Mouse (Mus musculus) stomach, embryonic 14.5 days (tissue): ENCODE measurements around the gene Mtmr12. TPM values are rescaled to one million over a fixed set of nuclear protein-coding genes. Genes with fewer than 3 reads are reported as not detected.

ENCODE experiments used
- ATAC-seq: fragments of 200-750 bp; cut with Nextera tagmentation; 2 replicates; pipeline ENCODE4 v1.8.0; 2017; ENCODE audit warnings: low read depth, moderate TSS enrichment; ENCODE audit not compliant: insufficient number of reproducible peaks, insufficient read depth, low FRiP score
- H3K27ac ChIP-seq: fragments of 300-500 bp; sonication (generic); 2 replicates; pipeline ENCODE4 v1.5.1; 2014; ENCODE audit warnings: mild to moderate bottlenecking, low read length, moderate library complexity, mixed read lengths
- H3K27me3 ChIP-seq: fragments of 300-500 bp; sonication (generic); 2 replicates; pipeline ENCODE4 v1.6.1; 2014; ENCODE audit warnings: low read length, control low read depth, mixed read lengths; ENCODE audit not compliant: control insufficient read depth, insufficient read depth
- H3K36me3 ChIP-seq: fragments of 300-500 bp; sonication (generic); 2 replicates; pipeline ENCODE4 v1.6.1; 2014; ENCODE audit warnings: mild to moderate bottlenecking, control low read depth, low read length, moderate library complexity, mixed read lengths; ENCODE audit not compliant: control insufficient read depth, insufficient read depth
- H3K4me1 ChIP-seq: fragments of 300-500 bp; sonication (generic); 2 replicates; pipeline ENCODE4 v1.6.1; 2014; ENCODE audit warnings: low read length, control low read depth, mixed read lengths; ENCODE audit not compliant: control insufficient read depth, insufficient read depth
- H3K4me2 ChIP-seq: fragments of 300-500 bp; sonication (generic); replicated peaks from 2 replicates; pipeline ENCODE4 v1.6.1; 2014; ENCODE audit warnings: low read depth, low read length, control low read depth
- H3K4me3 ChIP-seq: fragments of 300-500 bp; sonication (generic); 2 replicates; pipeline ENCODE4 v1.5.1; 2014; ENCODE audit warnings: low read depth, low read length, control low read depth
- H3K9ac ChIP-seq: fragments of 300-500 bp; sonication (generic); replicated peaks from 2 replicates; pipeline ENCODE4 v1.6.1; 2014; ENCODE audit warnings: low read depth, mild to moderate bottlenecking, control low read depth, low read length, moderate library complexity, mixed read lengths
- H3K9me3 ChIP-seq: fragments of 300-500 bp; sonication (generic); 2 replicates; pipeline ENCODE4 v1.6.1; 2016; ENCODE audit warnings: low read depth, low read length, control low read depth; ENCODE audit not compliant: control insufficient read depth
- WGBS: fragments of 180-500 bp; shearing (Covaris S2); extraction: QIAGEN DNeasy Blood & Tissue Kit; methylation state at CpG from one replicate; pipeline ENCODE4 v1.1.7; 2014; 5-methylcytosine and 5-hydroxymethylcytosine counted together
- microRNA counts: library from miRNA; unstranded; fragments of <30 nt; microRNA quantifications from one replicate; lab custom pipeline; 2016
- microRNA-seq: library from miRNA; unstranded; fragments of <30 nt; microRNA quantifications from one replicate; pipeline ENCODE4, GENCODE M21; 2016
- polyA plus RNA-seq: library from polyadenylated mRNA; unstranded; fragments of >200 nt; fragmentation: Nextera tagmentation; extraction: Ambion mirVana; gene quantifications from 2 replicates; pipeline ENCODE4 v1.2.1, GENCODE M21; 2014

Mtmr12 gene
- polyA plus RNA-seq, 1 experiment from 2014 or later = 22.0 TPM

- H3K4me2 ChIP-seq = peak within 1 kb of the TSS; percentile 76
- H3K27ac ChIP-seq = peak within 1 kb of the TSS; percentile 94
- H3K27me3 ChIP-seq = no peaks in the 10 kb centered on the region
- ATAC-seq = peak; percentile 95
- peak within 1 kb of the TSS; percentile 83 for H3K9ac ChIP-seq
- peaks cover 12% of the 10 kb centered on the region; the same call in 1 of the 2 replicates for H3K4me1 ChIP-seq
- WGBS = under 1% methylated on average over 73 of the region's 74 CpGs
- no peaks in the 10 kb centered on the region; the same call in 1 of the 2 replicates for H3K36me3 ChIP-seq
- H3K9me3 ChIP-seq = no peaks in the 10 kb centered on the region
- H3K4me3 ChIP-seq = peak within 1 kb of the TSS; percentile 88
Observed at GRCm38 (mm10) chr15:12321091-12321787, 116.4 kb downstream of the Mtmr12 start, which contains the start of gene Golph3. Golph3 (plus strand) TSS chr15:12321450.

DNA sequence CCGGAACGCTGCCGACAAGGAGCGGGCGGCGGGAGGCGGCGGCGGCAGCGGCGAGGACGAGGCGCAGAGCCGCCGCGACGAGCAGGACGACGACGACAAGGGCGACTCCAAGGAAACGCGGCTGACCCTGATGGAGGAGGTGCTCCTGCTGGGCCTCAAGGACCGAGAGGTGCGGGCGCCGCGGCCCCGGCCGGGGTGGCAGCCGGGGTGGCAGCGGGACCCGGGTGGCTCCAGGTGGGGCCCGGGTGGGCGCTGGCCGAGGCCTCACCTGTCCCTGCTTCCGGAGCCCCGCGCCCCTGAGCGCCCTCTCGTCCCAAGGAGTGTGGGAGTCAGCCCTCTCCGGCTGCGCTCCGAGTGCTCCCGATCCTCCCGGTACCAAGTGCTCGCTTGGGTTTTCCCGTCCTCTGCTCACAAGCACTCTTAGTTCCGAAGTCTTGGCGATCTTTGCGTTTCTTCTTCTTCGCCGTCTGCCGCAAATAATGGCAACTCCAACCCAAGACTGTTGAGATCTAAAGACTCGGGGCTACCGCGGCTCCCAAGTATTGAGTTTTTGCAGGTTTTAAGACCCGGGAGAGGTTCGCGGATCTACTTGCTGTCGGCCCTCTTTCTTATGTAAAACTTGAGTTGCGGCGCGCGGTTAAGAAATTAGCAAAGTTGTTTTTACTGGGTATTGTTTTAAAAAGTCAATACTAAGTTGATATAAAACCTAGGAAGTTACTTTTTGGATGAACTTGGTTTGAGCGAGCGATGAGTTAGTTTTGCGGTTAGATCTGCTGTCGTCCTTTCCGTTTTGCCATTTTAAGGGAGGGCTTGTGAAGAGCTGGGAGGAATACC lies 117.2 kb downstream of the Mtmr12 start, which contains the start of gene 1810049J17Rik:
Gene 1810049J17Rik, minus strand, starts transcription at position 112 of the 834 bp plus-strand sequence.
- Histone ChIP-seq H3K4me2 (peak within 1 kb of the TSS; percentile 76), H3K27me3 (no peaks in the 10 kb centered on the region), H3K4me1 (peaks cover 12% of the 10 kb centered on the region; the same call in 1 of the 2 replicates), H3K36me3 (no peaks in the 10 kb centered on the region; the same call in 1 of the 2 replicates), H3K9me3 (no peaks in the 10 kb centered on the region), H3K27ac (peak within 1 kb of the TSS; percentile 94), H3K9ac (peak within 1 kb of the TSS; percentile 83), H3K4me3 (peak within 1 kb of the TSS; percentile 88)
- ATAC-seq = no peak
- under 1% methylated on average over 69 of the region's 70 CpGs for WGBS

DNA sequence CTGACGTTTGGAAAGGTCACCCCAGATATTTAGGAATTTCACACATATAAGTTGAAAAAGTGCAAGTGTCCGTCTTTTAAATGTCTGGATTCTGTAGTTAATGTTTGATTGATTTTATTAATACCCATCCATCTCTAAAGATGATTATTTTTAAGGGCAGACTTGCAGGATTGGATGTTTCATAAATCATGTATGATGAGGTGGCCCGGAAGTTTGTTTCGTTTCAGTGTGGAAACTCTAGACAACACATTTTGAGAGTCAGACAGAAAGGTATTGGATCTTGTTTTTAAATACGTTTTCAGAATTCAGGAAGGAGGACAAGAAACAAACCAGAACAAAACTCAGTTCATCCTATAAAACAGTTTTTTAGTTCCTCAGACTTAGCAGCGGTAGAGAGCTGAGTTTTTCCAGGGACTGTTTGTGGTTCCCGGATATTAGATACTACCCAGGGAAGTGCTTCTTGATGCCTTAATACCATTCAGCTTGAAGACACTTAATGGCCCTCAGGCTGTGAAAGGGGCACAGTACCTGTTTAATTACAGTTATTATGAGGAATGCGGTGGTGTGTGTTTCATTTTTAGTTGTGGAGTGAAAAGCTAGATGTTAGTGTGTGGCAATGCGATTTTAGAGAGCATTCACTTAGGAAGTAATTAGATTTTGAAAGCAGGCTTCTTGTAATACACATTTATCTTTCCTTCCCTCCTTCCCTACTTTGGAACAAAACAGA lies 118.0 kb downstream of the Mtmr12 start:
- Histone ChIP-seq H3K9ac (peak overlapping the region; percentile 83), H3K27ac (no peak overlapping the region), H3K4me3 (peak overlapping the region; percentile 88), H3K9me3 (no peaks in the 10 kb centered on the region), H3K27me3 (no peaks in the 10 kb centered on the region), H3K36me3 (no peaks in the 10 kb centered on the region; the same call in none of the 2 replicates), H3K4me2 (peak overlapping the region; percentile 76), H3K4me1 (peaks cover 12% of the 10 kb centered on the region; the same call in 1 of the 2 replicates)
- no peak for ATAC-seq
- 7% methylated on average over 9 of the region's 9 CpGs for WGBS

MicroRNAs encoded within 50 kb of the gene (microRNA counts, 519-probe panel; counts per million panel counts)
- not detected for microRNA mmu-miR-1898 (lab: Ali Mortazavi, UCI)

Small RNA genes lying within 50 kb of the gene (microRNA-seq; reads per million reads assigned to microRNA genes)
- gene Mir1898 = not detected

Other genes with a start within 250 kb of the Mtmr12 start
- 721 and 735 TPM in 2 replicates for gene Sub1, start 208.0 kb upstream of the Mtmr12 start, polyA plus RNA-seq
- 173 and 181 TPM in 2 replicates for gene Zfr, start 87.2 kb upstream of the Mtmr12 start, polyA plus RNA-seq
- gene Golph3, start 116.4 kb downstream of the Mtmr12 start, polyA plus RNA-seq = 101 and 118 TPM in 2 replicates
- 1.2 and 2.1 TPM in 2 replicates for gene 1810049J17Rik, start 116.9 kb downstream of the Mtmr12 start, polyA plus RNA-seq